Mouse (Mus musculus) gastrocnemius, postnatal 10 days (tissue): ENCODE measurements around the gene Timm22. TPM values are rescaled to one million over a fixed set of nuclear protein-coding genes. Genes with fewer than 3 reads are reported as not detected.

Source experiments
- DNase-seq: peaks from one replicate; pipeline ENCODE4 v3.0.0; 2021; ENCODE audit warnings: mixed read lengths
- long read RNA-seq, 2 experiments: library from polyadenylated mRNA; stranded (forward); transcript quantifications; one replicate each; pipeline ENCODE4 v2.0.0; 2021
- total RNA-seq, 2 experiments: library from RNA; stranded (reverse); gene quantifications; 2 replicates each; pipeline ENCODE4 v1.2.3; 2021

The Timm22 gene
- 10 to 100 TPM; 40.1 to 55.2 TPM for total RNA-seq
- long read RNA-seq, experiment 1, transcript Timm22-201 (4 exons, 2,817 nt) = major isoform, 37 of 40 reads
- long read RNA-seq, experiment 1, partial matches to known transcripts = 2 of 40 reads
- long read RNA-seq, experiment 1, other reads (novel, unspliced or antisense) = 1 of 40 reads
- long read RNA-seq, experiment 2, transcript Timm22-201 (4 exons, 2,817 nt) = major isoform, 51 of 56 reads
- long read RNA-seq, experiment 2, partial matches to known transcripts = 0 of 56 reads
- long read RNA-seq, experiment 2, other reads (novel, unspliced or antisense) = 2 of 56 reads

DNA sequence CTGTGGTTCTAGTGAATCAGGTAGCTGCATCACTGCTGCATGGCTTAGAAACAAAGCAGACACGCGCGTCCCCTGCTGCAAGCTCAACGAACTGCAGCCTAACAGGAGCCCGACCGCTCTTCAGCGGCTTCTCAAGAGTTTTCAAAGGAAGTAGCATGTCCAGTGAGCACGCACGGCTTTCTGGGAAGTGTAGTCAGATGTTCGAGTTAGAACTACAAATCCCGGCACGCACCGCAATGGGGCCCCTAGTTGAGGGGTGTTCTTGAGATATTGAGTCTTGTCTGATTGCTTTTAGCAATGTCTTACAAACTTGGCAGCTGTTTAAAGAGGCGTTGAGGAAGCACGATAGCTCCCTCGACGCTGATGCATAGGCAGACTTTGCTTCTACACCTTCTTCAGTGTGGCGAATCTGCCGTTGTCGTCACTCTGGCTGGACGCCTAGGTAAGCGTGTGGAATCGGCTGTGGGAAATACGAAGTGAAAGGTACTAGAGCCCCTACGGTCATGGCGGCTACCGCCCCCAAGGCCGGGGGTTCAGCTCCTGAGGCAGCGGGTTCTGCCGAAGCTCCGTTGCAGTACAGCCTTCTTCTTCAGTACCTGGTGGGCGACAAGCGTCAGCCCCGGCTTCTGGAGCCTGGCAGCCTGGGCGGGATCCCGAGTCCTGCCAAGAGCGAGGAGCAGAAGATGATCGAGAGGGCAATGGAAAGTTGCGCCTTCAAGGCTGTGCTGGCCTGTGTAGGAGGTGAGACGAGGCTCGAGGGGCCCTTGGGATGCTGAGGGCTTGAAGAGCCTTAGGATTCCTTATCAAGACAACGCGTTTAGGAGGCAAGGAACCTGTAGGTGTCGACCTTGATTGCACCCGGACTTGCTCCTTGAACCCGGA is at the start of gene Timm22:
Gene Timm22, plus strand, starts transcription at position 251 of the 882 bp plus-strand sequence.
- DNase-seq = peak; percentile 95

DNA sequence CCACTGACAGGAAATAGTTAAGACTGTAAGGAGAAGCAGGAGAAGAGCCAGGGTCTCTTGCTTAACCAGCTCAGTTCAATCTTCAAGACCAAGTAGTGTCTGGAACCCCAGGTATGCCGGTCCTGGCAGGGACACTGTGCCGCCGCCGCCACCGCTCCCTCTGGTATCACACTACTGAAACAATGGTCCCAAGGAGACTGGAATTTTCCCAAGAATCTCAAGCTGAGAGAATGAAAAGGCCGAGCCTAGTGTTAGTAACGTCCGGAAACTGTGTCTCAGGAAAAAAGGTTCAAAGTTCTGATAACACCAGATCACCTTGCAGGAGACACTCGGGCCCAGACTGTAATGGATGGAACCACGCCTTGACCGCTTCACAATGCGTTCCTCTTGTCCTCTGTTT is 49.3 kb upstream of the Timm22 start:
- no peak for DNase-seq

- no peak for DNase-seq
These were observed 48.0 kb upstream of the Timm22 start for GRCm38 (mm10) chr11:76358628-76359320.

GRCm38 (mm10) chr11:76360255-76360654 is 46.5 kb upstream of the Timm22 start:
- DNase-seq = no peak

DNA sequence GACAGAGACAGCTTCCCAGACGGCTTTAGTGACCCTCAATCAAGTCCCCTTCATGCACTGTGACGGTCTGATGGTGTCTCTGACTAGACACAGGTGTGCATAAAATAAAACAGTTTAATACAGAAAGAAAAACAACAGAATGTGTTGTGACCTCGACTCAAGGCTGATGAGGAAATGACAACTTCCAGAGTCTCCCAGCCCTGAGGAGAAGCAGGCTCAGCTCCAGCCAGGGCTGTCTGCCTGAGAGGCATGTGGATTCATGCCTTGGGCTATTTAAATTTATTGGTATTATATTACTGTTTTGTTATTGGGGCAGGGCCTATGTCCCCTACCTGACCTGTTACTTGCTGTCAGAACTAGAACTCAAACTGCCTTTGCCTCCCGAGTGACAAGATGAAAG is 45.3 kb upstream of the Timm22 start:
- no peak for DNase-seq

GRCm38 (mm10) chr11:76363178-76363577 is 43.6 kb upstream of the Timm22 start:
- DNase-seq = no peak

- no peak for DNase-seq
These were observed 43.1 kb upstream of the Timm22 start for GRCm38 (mm10) chr11:76363636-76364035.

DNA sequence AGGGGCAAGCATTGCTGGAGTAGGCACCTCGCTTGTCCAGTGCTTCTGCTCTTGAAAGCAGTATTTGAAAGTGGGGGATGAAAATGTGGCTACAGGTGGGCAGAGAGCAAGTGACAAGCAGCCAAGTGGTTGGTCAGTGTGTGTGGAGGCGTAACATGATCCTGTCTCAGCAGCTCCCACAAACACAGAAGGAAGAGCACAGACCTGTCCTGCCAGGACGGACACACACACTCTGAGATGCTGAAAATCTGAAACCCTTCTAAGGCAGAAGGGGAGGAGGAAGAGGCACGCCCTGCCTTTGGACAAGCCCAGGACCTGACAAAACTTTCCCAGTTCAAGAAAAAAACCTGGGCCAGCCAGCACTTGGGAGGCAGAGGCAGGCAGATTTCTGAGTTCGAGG is 42.7 kb upstream of the Timm22 start:
- DNase-seq = no peak

- no peak for DNase-seq
These were observed 40.0 kb upstream of the Timm22 start for GRCm38 (mm10) chr11:76366720-76367119.

DNA sequence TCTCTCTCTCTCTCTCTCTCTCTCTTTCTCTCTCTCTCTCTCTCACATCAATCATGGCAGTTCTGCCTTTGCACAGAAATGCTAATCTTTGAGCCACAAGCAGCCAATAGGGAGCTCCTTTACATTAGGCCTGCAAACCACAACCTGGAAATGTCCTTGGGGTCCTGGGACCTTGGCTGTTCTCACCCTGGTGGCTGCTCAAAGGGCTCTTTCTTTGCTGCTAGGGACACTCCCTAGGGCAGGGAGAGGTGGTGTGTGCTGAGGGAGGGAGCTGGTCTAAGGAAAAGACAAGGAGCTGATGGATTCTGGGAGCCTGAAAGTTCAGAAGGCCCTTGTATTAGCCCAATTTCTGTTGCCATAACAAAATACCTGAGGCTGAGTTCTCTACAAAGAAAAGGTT is 36.3 kb upstream of the Timm22 start:
- DNase-seq = no peak

- no peak for DNase-seq
These were observed 34.6 kb upstream of the Timm22 start for GRCm38 (mm10) chr11:76372120-76372519.

- peak; percentile 36 for DNase-seq
These were observed 34.2 kb upstream of the Timm22 start for GRCm38 (mm10) chr11:76372534-76372933.

DNA sequence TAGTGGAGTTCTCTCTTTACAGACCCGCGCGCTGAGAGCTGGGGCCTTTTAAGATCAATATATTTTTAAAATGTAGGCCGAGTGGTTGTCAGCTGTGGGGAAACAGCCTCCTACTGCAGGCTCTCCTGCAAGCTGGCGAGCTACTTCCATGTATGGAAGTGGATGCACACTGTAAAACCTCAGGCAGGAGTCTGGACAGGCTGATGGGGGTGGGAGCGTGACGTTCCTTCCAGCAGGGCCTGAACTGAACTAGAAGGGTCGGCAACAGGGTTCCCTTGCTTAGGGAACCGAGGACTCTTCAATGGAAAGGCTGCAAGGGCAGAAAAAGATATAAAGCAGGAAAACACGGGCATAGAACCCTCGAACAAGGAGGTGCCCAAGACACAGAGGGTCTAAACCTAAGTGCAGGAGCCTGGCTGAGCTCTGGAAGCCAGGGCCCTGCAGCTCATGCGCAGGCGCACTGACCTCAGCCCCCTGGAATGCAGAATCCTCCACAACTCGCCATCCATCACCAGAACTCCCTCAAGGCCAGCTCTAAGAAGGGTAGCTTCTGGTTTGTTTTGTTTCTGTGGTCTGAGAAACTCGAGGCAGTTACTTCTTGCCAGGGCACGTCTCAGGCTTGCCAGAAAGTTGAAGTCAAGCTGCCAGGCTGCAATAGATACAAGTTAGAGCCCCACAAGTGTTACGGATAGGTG is 32.1 kb upstream of the Timm22 start:
- peak; percentile 77 for DNase-seq

DNA sequence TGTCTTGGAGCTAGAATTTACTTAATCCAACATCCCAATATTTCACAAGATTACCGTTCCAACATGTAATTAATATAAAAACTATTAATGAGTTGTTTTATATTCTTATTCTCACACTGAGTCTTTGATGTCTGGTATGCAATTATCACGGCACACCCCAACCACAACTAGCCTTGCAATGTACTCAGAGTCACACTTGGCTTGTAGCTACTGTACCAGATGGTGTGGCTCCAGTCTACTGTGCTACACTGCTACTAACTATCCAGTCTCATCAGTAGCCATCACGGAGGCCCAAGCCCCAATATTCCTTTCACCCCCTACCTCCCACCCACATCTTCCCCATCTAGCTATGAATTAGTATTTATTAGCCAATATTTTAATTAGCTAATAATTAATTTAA is 30.3 kb upstream of the Timm22 start:
- DNase-seq = no peak

GRCm38 (mm10) chr11:76379921-76380544 is 26.7 kb upstream of the Timm22 start:
- DNase-seq = no peak

- no peak for DNase-seq
These were observed 25.4 kb upstream of the Timm22 start for GRCm38 (mm10) chr11:76381201-76381885.

DNA sequence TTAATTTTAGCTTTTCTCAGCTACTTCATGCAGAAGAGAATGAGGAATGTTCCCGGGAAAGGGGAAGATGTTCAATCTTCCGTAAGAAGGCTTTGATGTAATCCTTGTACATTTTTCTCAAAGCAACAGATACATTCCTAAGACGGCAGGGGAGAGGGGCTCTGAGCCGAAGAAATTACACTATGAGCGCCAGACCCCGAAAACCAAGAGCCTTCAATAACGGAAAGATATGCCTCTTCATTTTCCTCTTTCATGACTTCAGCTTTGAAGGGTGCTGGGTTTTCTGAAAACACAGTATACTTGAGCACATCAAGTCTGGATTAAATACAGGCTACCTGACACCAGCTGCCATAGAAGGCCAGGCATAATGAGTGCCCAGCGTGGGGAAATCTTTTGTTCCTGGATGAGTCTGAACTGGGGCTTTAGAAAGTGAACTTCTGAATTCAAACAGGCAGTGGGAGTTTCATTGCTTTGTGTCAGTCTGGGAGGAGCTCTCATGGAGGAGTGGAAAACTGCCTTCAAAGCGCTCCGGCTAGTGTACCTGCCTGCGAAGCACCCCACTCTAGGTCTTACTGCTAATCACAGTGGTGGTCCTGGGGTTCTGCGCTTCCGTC is 23.9 kb upstream of the Timm22 start:
- DNase-seq = no peak

DNA sequence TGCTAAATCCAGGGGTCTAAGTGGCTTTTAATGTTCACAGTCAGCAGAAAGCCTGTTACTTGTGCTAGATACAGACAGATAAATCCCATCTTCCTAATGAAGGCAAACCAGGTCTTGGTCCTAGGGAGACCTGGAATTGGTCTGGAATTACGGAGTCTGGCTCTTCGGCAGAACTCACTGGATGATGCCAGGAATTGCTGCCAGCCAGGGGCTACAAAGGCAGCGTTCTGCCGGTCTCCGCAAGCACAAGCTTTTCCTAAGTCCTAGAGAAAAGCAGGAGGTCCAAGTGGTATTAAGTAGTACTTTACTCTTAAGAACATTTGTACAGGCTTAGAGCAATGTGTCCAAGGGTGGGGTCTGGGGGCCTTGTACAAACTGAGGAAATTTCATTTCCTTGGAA is 22.4 kb upstream of the Timm22 start:
- no peak for DNase-seq

DNA sequence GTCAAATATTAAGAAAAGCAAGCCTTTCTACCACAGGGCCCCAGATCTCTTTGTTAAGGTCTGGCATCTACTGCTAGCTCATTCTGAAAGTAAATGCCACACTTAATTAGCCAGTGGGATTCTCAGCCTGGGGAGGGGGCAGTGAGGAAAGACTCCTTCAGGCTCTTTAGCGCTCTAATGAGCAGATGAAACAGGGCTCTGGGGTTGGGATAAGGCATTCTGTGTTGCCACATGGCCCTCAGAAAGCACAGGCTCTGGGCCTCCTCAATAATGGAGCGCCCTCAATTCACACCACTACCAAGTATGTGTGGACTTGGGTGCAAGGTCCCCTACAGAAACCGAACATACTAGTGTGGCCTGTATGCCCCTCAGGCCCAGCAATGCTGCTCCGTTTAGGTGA is 21.7 kb upstream of the Timm22 start:
- no peak for DNase-seq

- DNase-seq = no peak
These were observed 21.0 kb upstream of the Timm22 start for GRCm38 (mm10) chr11:76385746-76386145.

DNA sequence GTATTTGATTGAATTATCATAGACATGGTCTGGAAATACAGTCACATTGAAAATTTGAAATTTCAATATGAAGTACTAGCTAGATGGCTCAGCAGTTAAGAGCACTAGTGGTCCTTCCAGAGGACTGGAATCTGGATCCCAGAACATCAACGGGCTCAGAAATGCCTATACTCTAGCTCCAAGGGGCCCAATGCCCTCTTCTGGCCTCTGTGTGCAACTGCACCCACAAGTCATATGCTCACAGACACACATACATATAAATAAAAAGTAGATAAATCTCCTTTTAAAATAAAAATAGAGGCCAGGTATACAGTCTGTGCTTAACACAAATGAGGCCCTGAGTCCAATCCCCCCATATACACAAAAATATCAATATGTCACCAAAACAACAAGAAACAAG is 19.7 kb upstream of the Timm22 start:
- no peak for DNase-seq
